Mouse (Mus musculus) left cerebral cortex, postnatal 4 days (tissue): ENCODE measurements around the gene Ctbp2. TPM values are rescaled to one million over a fixed set of nuclear protein-coding genes. Genes with fewer than 3 reads are reported as not detected.

Experiments
- DNase-seq: peaks from one replicate; pipeline ENCODE4 v3.0.0-alpha.2; 2022
- intact Hi-C: fragments of 180-260 bp; cut with DNase I; formaldehyde crosslinking; loops from one replicate; pipeline ENCODE4 v1.15.1; 2025
- total RNA-seq, 2 experiments: library from RNA; stranded (reverse); gene quantifications; 2 replicates each; pipeline ENCODE4 v1.2.3; 2021

Ctbp2 gene
- total RNA-seq, 2 experiments from 2014 or later, result 41.0 to 48.8 TPM

DNA sequence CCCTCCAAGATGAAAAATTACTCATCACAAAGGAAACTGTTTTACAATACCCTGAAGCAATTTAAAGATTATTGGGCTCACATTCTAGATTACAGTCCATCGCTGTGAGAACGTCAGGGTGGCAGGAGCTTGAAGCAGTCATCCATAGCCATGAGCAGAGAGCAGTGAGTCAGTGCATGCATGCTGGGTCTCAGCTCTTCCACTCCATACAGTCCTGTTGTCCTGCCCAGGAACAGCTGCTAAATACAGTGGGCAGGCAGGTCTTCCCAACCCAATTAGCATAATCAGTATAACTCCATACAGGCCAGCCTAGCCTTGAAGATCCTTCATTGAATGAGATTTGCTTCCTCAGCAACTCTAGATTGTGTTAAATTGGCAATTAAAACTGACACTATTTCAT is 148.1 kb downstream of the Ctbp2 start:
- intact Hi-C loops, result no loop called here
- DNase-seq, result no peak

DNA sequence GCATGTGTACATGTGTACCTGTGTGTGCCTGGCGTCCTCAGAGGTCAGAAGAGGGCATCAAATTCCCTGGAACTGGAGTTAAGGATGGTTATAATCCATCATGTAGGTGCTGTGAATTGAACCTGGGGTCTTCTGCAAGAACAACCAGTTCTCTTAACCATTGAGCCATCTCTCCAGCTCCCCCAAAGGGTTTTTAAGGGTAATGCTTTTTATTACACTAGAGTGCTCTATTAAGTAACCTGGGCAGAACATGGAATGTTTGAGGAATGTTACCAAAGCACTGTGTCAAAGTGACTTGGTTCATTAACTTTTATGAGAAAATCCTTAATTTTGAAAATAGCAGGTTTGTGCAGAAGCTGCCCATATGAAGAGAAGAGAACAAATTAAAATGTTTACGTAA is 152.1 kb downstream of the Ctbp2 start:
- intact Hi-C loops, result no loop called here
- no peak for DNase-seq

DNA sequence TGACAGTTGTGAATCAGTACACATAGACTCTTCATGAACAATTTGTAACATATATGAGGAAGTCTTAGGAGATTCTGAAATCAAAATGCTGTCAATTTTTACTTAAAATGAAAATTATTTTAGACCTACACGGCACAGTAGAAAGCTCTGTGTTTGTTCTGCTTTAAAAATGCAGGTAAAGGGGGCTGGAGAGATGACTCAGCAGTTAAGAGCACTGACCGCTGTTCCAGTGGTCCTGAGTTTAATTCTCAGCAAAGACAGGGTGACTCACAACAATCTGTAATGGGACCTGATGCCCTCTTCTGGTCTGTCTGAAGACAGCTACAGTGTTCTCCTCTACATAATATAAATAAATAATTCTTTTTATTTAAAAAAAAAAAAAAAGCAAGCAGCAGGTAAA is 158.4 kb downstream of the Ctbp2 start:
- intact Hi-C loops, result no loop called here
- no peak for DNase-seq

DNA sequence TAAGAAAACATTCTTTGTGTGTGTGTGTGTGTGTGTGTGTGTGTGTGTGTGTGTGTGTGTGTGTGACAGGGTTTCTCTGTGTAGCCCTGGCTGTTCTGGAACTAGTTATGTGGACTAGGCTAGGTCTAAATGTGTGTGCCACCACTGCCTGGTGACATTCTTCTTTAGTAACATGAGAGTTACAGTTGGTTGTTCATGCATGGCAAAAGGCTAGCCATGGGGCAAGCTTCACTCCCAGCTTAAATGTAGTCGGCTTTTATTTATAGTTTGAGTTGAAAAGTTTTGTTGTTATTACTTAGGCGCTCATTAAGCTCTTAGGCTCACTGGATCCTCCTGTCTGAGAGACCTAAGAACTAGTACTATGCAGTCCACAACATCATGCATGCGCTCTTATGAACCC is 159.8 kb downstream of the Ctbp2 start:
- no peak for DNase-seq
- intact Hi-C loops, result no loop called here

DNA sequence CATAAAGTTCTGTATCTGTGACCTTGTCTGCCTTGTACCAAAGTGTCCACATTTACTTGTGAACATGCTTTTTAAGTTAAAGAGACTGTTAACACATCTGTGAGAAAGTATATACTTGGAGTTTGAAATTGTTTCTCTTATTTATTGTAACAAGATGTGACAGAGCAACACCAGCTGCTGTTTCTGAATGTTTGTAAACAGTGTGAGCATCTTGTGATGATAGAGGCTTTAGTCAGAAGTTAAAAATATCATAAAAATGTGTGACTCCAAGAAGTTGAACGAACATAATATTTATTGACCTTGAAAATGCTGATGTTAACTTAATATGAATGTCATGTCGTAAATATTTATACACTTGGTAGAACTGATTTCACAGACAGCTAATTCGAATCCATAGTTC is 173.5 kb downstream of the Ctbp2 start:
- no peak for DNase-seq
- intact Hi-C loops, result no loop called here

DNA sequence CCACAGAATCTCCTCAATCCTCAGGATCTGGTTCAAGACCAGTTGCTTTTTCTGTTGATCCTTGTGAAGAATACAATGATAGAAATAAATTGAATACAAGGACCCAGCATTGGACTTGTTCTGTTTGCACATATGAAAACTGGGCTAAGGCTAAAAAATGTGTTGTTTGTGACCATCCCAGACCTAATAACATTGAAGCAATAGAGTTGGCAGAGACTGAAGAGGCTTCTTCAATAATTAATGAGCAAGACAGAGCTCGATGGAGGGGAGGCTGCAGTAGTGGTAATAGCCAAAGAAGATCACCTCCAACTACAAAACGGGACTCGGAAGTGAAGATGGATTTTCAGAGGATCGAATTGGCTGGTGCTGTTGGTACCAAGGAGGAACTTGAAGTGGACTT is 174.2 kb downstream of the Ctbp2 start:
- intact Hi-C loops, result no loop called here
- no peak for DNase-seq

DNA sequence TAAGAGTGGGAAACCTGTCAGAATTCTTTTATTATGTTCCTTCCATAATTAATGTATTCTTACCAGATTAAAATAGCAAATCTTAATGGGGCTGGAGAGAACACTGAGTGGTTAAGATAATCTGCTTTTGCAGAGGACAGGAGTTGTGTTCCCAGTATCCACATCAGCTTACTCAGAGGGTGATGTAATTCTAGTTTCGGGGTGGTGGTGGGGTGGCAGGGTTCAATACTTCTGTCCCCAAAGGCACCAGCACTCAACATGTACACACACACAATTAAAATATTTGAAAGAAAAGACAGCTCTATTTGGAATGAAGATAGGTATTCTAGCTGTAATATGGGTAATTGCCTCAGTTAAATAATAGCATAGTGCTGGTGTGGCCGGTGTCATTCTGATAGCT is 183.6 kb downstream of the Ctbp2 start:
- intact Hi-C loops, result no loop called here
- no peak for DNase-seq

DNA sequence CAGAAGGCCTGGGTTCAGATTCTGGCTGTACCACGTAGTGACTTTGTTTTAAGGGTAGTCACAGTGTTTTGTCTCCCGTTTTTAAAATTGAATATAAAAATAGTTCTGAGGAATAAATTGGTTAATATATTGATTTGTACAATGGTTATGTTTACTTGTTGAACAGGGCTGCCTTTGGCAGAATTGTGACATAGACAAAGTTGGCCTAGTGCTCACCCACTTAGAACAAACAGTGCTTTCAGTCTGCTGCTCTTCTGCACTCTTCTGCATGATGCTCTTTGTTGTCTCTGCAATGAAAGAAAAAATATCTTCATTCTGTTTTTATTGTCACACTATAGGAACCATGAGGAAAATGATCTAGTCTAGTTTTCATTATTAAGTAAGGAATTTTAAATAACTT is 185.0 kb downstream of the Ctbp2 start:
- intact Hi-C loops, result no loop called here
- DNase-seq, result no peak

Other genes starting within 250 kb of the Ctbp2 start
- gene Zranb1, start 193.2 kb downstream of the Ctbp2 start, total RNA-seq, result 10 to 100 TPM; 55.0 to 58.3 TPM
- gene Fgfr2, start 1.0 kb downstream of the Ctbp2 start, total RNA-seq, result 10 to 100 TPM; 35.8 to 40.8 TPM